Mouse (Mus musculus) C2C12 (cell line): Measurements from ENCODE around the gene Gpr156.

Experiments used
- CEBPB ChIP-seq: IDR thresholded peaks from one replicate; pipeline ENCODE4 v1.6.1; 2011; ENCODE audit warnings: low read depth, mild to moderate bottlenecking, control low read depth, moderate library complexity
- CTCF ChIP-seq: IDR thresholded peaks from one replicate; pipeline ENCODE4 v1.5.1; 2011; ENCODE audit not compliant: control insufficient read depth, insufficient read depth, insufficient read length
- FOSL1 ChIP-seq: IDR thresholded peaks from one replicate; pipeline ENCODE4 v1.8.0; 2011; ENCODE audit warnings: mild to moderate bottlenecking, low read length; ENCODE audit not compliant: poor library complexity, insufficient read depth, severe bottlenecking
- MAX ChIP-seq: IDR thresholded peaks from one replicate; pipeline ENCODE4 v1.6.1; 2011; ENCODE audit warnings: mild to moderate bottlenecking, control low read depth
- MYOD1 ChIP-seq: IDR thresholded peaks from one replicate; pipeline ENCODE4 v1.6.1; 2011; ENCODE audit warnings: low read depth; ENCODE audit not compliant: control insufficient read depth, insufficient read length
- USF1 ChIP-seq: IDR thresholded peaks from one replicate; pipeline ENCODE4 v1.6.1; 2011; ENCODE audit warnings: low read depth, mild to moderate bottlenecking, control low read depth, moderate library complexity

- TF ChIP-seq USF1 (no peak), CTCF (no peak), MYOD1 (no peak), FOSL1 (no peak), MAX (no peak), CEBPB (no peak)
Measured at GRCm38 (mm10) chr16:37926087-37926486, 9.8 kb downstream of the Gpr156 start.
